Mouse (Mus musculus) heart, adult 8-10 months (tissue): ENCODE data around the gene Ms4a4d. TPM values are rescaled to one million over a fixed set of nuclear protein-coding genes. Genes with fewer than 3 reads are reported as not detected.
A peak's percentile ranks its signal among the peaks of the same experiment; 100 is the strongest.

Experiments
- DNase-seq: peaks from one replicate; pipeline ENCODE4 v3.0.0; 2022; ENCODE audit warnings: low spot score
- total RNA-seq, 4 experiments: library from RNA; stranded (reverse); gene quantifications; 2 replicates each; pipeline ENCODE4 v1.2.4; 2022

Ms4a4d gene
- total RNA-seq, 4 experiments from 2014 or later = 4.9 to 6.9 (median 6.7) TPM

DNA sequence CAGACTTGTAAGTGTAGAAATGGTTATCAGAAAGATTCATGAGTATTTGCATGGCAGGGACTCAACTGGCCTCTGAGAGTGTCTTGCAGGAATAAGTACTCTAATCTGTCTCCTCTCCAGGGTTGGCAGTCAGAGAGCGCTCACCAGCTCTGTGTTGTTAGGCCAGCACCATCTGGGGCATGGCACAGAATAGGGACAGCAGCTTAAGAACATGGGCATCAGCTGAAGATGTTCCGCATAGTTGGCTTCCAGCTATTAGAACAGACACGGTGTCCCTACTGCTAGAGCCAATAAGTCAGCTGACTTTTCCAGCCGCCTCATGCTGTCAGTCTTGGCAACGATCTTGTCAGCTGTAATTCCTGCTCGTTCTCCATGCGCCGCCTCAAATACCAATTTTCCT is 38.4 kb downstream of the Ms4a4d start:
- no peak for DNase-seq

GRCm38 (mm10) chr19:11589205-11589604 is 52.6 kb downstream of the Ms4a4d start:
- no peak for DNase-seq

GRCm38 (mm10) chr19:11589891-11590449 is 53.4 kb downstream of the Ms4a4d start:
- no peak for DNase-seq

GRCm38 (mm10) chr19:11601349-11601748 is 64.7 kb downstream of the Ms4a4d start:
- no peak for DNase-seq

DNA sequence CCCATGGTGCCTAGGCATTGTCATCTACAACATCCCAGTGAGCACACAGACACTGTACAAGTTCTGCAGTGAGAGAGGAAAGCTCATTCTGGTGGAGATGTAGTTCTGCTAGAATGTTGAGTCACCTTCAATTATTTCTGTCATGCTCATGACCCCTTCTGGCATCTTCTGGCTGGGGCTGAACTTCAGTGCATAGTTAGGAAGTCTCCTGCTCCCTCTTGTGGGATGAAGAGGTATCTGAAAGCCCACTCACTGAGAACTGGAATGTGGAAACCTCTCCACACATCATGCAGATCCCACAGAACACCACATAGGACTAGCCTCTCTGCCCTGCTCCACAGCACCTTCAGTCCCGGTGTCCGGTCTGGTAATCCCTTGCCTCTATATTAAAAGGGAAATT is 65.4 kb downstream of the Ms4a4d start:
- DNase-seq = peak; percentile 28

GRCm38 (mm10) chr19:11604603-11605002 is 68.0 kb downstream of the Ms4a4d start, which contains the start of gene Ms4a6d:
TSS of gene Ms4a6d (minus strand) at chr19:11604849.
- DNase-seq = peak; percentile 22

Other genes starting within 250 kb of the Ms4a4d start
- gene Ms4a14, start 222.3 kb upstream of the Ms4a4d start, total RNA-seq = under 1 TPM in 3 of 4 experiments, not detected in 1; 0.12 to 0.20 (median 0.13) TPM
- gene Ms4a7, start 200.7 kb upstream of the Ms4a4d start, total RNA-seq = 1 to 10 TPM in 2 of 4 experiments, under 1 TPM in 2; 0.59 to 1.9 (median 1.2) TPM
- 1 to 10 TPM; 1.5 to 5.5 (median 2.8) TPM for gene Ms4a4a, start 161.3 kb upstream of the Ms4a4d start, total RNA-seq
- under 1 TPM in 1 of 4 experiments, not detected in 3; 0.34 TPM for gene Ms4a4c, start 132.0 kb upstream of the Ms4a4d start, total RNA-seq
- under 1 TPM; 0.19 to 0.79 (median 0.37) TPM for gene Ms4a4b, start 93.2 kb upstream of the Ms4a4d start, total RNA-seq
- gene Ms4a6c, start 67.4 kb upstream of the Ms4a4d start, total RNA-seq = 1 to 10 TPM; 3.7 to 4.7 (median 4.1) TPM
- under 1 TPM in 2 of 4 experiments, not detected in 2; 0.40 to 0.57 TPM for gene Gm8369, start 50.9 kb upstream of the Ms4a4d start, total RNA-seq
- gene Ms4a6b, start 20.3 kb upstream of the Ms4a4d start, total RNA-seq = 1 to 10 TPM; 2.4 to 5.9 (median 3.6) TPM
- 1 to 10 TPM; 2.1 to 3.5 (median 3.0) TPM for gene Ms4a6d, start 68.0 kb downstream of the Ms4a4d start, total RNA-seq
- gene Ms4a2, start 86.9 kb downstream of the Ms4a4d start, total RNA-seq = not detected
- gene Ms4a3, start 104.0 kb downstream of the Ms4a4d start, total RNA-seq = not detected
- not detected for gene Oosp2, start 123.8 kb downstream of the Ms4a4d start, total RNA-seq
- not detected for gene Oosp1, start 154.3 kb downstream of the Ms4a4d start, total RNA-seq
- not detected for gene Oosp3, start 160.3 kb downstream of the Ms4a4d start, total RNA-seq
- not detected for gene Gif, start 210.8 kb downstream of the Ms4a4d start, total RNA-seq
- gene Mrpl16, start 233.6 kb downstream of the Ms4a4d start, total RNA-seq = 100 to 1,000 TPM; 105 to 122 (median 115) TPM